Mouse (Mus musculus) brown adipose tissue, adult 24 weeks (tissue): ENCODE measurements around the gene Iyd. TPM values are rescaled to one million over a fixed set of nuclear protein-coding genes. Genes with fewer than 3 reads are reported as not detected.

ENCODE experiments used
- H3K27ac ChIP-seq: fragments of 200-500 bp; replicated peaks from 2 replicates; pipeline ENCODE4 v1.5.1; 2012; ENCODE audit warnings: low read depth, mild to moderate bottlenecking, low read length
- H3K4me1 ChIP-seq: fragments of 200-500 bp; 2 replicates; pipeline ENCODE4 v1.6.1; 2012; ENCODE audit warnings: low read length, mixed read lengths; ENCODE audit not compliant: control insufficient read depth, insufficient read depth, insufficient read length
- H3K4me3 ChIP-seq: fragments of 200-500 bp; 2 replicates; pipeline ENCODE4 v1.5.1; 2012; ENCODE audit warnings: low read depth, mild to moderate bottlenecking, low read length, moderate library complexity; ENCODE audit not compliant: insufficient read depth
- polyA plus RNA-seq: library from polyadenylated mRNA; stranded (reverse); fragments of >200 nt; gene quantifications from 2 replicates; pipeline ENCODE4 v1.2.4, GENCODE M21; 2012; ENCODE audit not compliant: missing spikeins, insufficient read depth, insufficient read length

The Iyd gene
- polyA plus RNA-seq, 1 experiment, result not detected

- Histone ChIP-seq H3K27ac (no peak overlapping the region), H3K4me3 (no peak overlapping the region), H3K4me1 (no peaks in the 10 kb centered on the region)
Observed at GRCm38 (mm10) chr10:3573905-3574500, 34.0 kb downstream of the Iyd start.

DNA sequence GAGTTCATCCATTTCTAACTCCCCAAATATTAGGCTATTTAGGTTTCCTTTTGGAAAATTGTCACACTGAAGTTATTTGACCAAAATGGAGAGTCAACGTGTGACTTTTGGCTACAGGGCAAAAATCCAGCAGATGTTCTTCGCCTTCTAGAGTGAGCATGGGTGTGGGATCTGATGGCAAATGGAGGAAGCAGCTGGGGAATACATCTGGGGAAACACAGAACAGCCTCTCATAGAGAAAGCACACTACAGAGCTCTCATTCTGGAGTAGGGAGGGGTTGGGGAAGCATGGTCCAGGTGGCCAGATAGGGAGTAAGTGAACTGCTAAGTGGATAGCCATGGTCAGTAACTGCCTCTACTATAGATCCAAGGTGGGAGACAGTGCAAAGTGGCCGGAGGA, 50.6 kb downstream of the Iyd start:
- H3K27ac ChIP-seq, result peak overlapping the region; percentile 27; the same call in 1 of the 2 replicates
- no peak overlapping the region for H3K4me3 ChIP-seq
- peaks cover 14% of the 10 kb centered on the region for H3K4me1 ChIP-seq

DNA sequence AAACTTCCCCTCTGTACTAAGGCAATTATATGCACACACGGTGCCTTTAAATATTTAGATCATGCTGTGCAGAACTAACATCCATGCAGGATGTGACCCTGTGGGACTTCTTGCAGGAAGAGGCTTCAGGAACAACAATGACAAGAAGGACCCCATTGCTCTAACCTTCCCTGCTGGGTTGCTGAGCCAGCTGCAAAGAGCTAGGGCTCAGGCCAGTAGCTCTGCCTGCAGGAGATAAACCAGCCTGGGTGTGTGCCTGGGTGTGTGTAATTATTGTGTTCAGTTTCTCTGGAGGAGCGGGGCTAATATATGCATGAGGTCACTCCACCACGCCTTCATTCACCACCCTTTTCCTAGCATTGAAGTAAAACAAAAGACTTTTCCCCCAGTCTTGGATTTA, 51.8 kb downstream of the Iyd start:
- Histone ChIP-seq H3K4me3 (no peak overlapping the region), H3K27ac (no peak overlapping the region), H3K4me1 (peaks cover 14% of the 10 kb centered on the region)

- Histone ChIP-seq H3K4me1 (peaks cover 2% of the 10 kb centered on the region; the same call in 1 of the 2 replicates), H3K4me3 (no peak overlapping the region), H3K27ac (no peak overlapping the region)
Observed at GRCm38 (mm10) chr10:3596697-3597096, 56.7 kb downstream of the Iyd start.

GRCm38 (mm10) chr10:3597760-3598159, 57.7 kb downstream of the Iyd start:
- Histone ChIP-seq H3K4me1 (no peaks in the 10 kb centered on the region; the same call in 1 of the 2 replicates), H3K27ac (no peak overlapping the region), H3K4me3 (no peak overlapping the region)

Other genes with a start within 250 kb of the Iyd start
- 0.91 and 1.1 TPM in 2 replicates for gene Ppp1r14c, start 174.2 kb upstream of the Iyd start, polyA plus RNA-seq
- 1.1 and 2.1 TPM in 2 replicates for gene Plekhg1, start 200.1 kb downstream of the Iyd start, polyA plus RNA-seq